Mouse (Mus musculus) MEL (cell line): Measurements from ENCODE around the gene Eva1a. TPM values are rescaled to one million over a fixed set of nuclear protein-coding genes. Genes with fewer than 3 reads are reported as not detected.

Experiments used
- DNase-seq: peaks from one replicate; pipeline ENCODE4 v3.0.0; 2011; ENCODE audit warnings: low read depth, low spot score
- H3K27ac ChIP-seq: 2 replicates; pipeline ENCODE4 v1.5.1; 2012; ENCODE audit warnings: low read depth, mild to moderate bottlenecking, control low read depth, low read length, moderate library complexity; ENCODE audit not compliant: control insufficient read depth
- H3K27me3 ChIP-seq, 2 experiments: fragments of 150-350 bp in 1 of 2; sonication (generic) in 1 of 2; 2 replicates each; pipeline ENCODE4 v1.6.1; 2012; ENCODE audit warnings: low read length in 2 of 2, mild to moderate bottlenecking in 2 of 2, improper control_type of control experiment in 1 of 2, moderate library complexity in 1 of 2; ENCODE audit not compliant: insufficient read depth in 2 of 2, control insufficient read depth in 1 of 2
- H3K36me3 ChIP-seq, 2 experiments: 2 replicates each; pipeline ENCODE4 v1.6.1; 2012 to 2014; ENCODE audit warnings: low read length in 2 of 2, improper control_type of control experiment in 1 of 2, inconsistent platforms in 1 of 2, mild to moderate bottlenecking in 1 of 2; ENCODE audit not compliant: insufficient read depth in 2 of 2, control insufficient read depth in 1 of 2
- H3K4me1 ChIP-seq, 2 experiments: fragments of 150-350 bp in 1 of 2; sonication (generic) in 1 of 2; 2 replicates each; pipeline ENCODE4 v1.6.1; 2012; ENCODE audit warnings: low read length in 2 of 2, improper control_type of control experiment in 1 of 2, mild to moderate bottlenecking in 1 of 2; ENCODE audit not compliant: insufficient read depth in 2 of 2, control insufficient read depth in 1 of 2
- H3K4me3 ChIP-seq, 2 experiments: fragments of 150-350 bp in 1 of 2; sonication (generic) in 1 of 2; 2 replicates each; pipeline ENCODE4 v1.5.1; 2012; ENCODE audit warnings: low read depth in 2 of 2, low read length in 2 of 2, mild to moderate bottlenecking in 2 of 2, moderate library complexity in 2 of 2, control low read depth in 1 of 2, improper control_type of control experiment in 1 of 2; ENCODE audit not compliant: control insufficient read depth in 1 of 2, insufficient read depth in 1 of 2
- H3K79me2 ChIP-seq: 2 replicates; pipeline ENCODE4 v1.6.1; 2012; ENCODE audit warnings: mild to moderate bottlenecking, low read length, moderate library complexity; ENCODE audit not compliant: control insufficient read depth, poor library complexity, insufficient read depth
- H3K9ac ChIP-seq: 2 replicates; pipeline ENCODE4 v1.6.1; 2012; ENCODE audit warnings: low read depth, mild to moderate bottlenecking, control low read depth, low read length, moderate library complexity; ENCODE audit not compliant: control insufficient read depth, poor library complexity, severe bottlenecking
- H3K9me3 ChIP-seq: fragments of 150-350 bp; sonication (generic); replicated peaks from 2 replicates; pipeline ENCODE4 v1.6.1; 2012; ENCODE audit warnings: mild to moderate bottlenecking, low read length, improper control_type of control experiment, moderate library complexity; ENCODE audit not compliant: insufficient read depth
- BHLHE40 ChIP-seq: IDR thresholded peaks from 2 replicates; pipeline ENCODE4 v1.6.1; 2012; ENCODE audit warnings: low read depth, mild to moderate bottlenecking, inconsistent platforms, low read length, improper control_type of control experiment, borderline replicate concordance
- ELF1 ChIP-seq: IDR thresholded peaks from 2 replicates; pipeline ENCODE4 v1.6.1; 2014; ENCODE audit warnings: low read depth, mild to moderate bottlenecking, inconsistent platforms, low read length, improper control_type of control experiment, moderate library complexity
- GATA1 ChIP-seq: IDR thresholded peaks from 2 replicates; pipeline ENCODE4 v1.6.1; 2011; ENCODE audit warnings: low read depth, low read length, improper control_type of control experiment
- HCFC1 ChIP-seq: IDR thresholded peaks from 2 replicates; pipeline ENCODE4 v1.6.1; 2012; ENCODE audit warnings: low read depth, mild to moderate bottlenecking, inconsistent platforms, low read length, improper control_type of control experiment, moderate library complexity
- KAT2A ChIP-seq: conservative IDR thresholded peaks from 2 replicates; pipeline ENCODE4 v1.6.1; 2012; ENCODE audit warnings: low read depth, low read length, improper control_type of control experiment, inconsistent platforms
- MAX ChIP-seq: IDR thresholded peaks from 2 replicates; pipeline ENCODE4 v1.6.1; 2011; ENCODE audit warnings: low read length, improper control_type of control experiment
- MAZ ChIP-seq: IDR thresholded peaks from 2 replicates; pipeline ENCODE4 v1.6.1; 2012; ENCODE audit warnings: low read depth, mild to moderate bottlenecking, inconsistent platforms, low read length, improper control_type of control experiment
- MXI1 ChIP-seq: IDR thresholded peaks from 2 replicates; pipeline ENCODE4 v1.6.1; 2011; ENCODE audit warnings: mild to moderate bottlenecking, low read depth, low read length, improper control_type of control experiment
- NELFE ChIP-seq: IDR thresholded peaks from 2 replicates; pipeline ENCODE4 v1.6.1; 2011; ENCODE audit warnings: low read depth, low read length, improper control_type of control experiment
- POLR2AphosphoS5 ChIP-seq: IDR thresholded peaks from 2 replicates; pipeline ENCODE4 v1.6.1; 2012; ENCODE audit warnings: low read depth, borderline replicate concordance, mild to moderate bottlenecking, inconsistent platforms, low read length, moderate library complexity, mixed read lengths
- RAD21 ChIP-seq: IDR thresholded peaks from 2 replicates; pipeline ENCODE4 v1.6.1; 2011; ENCODE audit warnings: mild to moderate bottlenecking, low read depth, low read length, improper control_type of control experiment
- SMC3 ChIP-seq: IDR thresholded peaks from 2 replicates; pipeline ENCODE4 v1.6.1; 2011; ENCODE audit warnings: low read depth, low read length, improper control_type of control experiment
- TAL1 ChIP-seq: IDR thresholded peaks from 2 replicates; pipeline ENCODE4 v1.6.1; 2012; ENCODE audit warnings: mild to moderate bottlenecking, inconsistent platforms, low read length, moderate library complexity, mixed read lengths
- TCF12 ChIP-seq: IDR thresholded peaks from 2 replicates; pipeline ENCODE4 v1.6.1; 2014; ENCODE audit warnings: low read depth, mild to moderate bottlenecking, inconsistent platforms, low read length, improper control_type of control experiment, moderate library complexity
- UBTF ChIP-seq: IDR thresholded peaks from 2 replicates; pipeline ENCODE4 v1.6.1; 2012; ENCODE audit warnings: low read depth, mild to moderate bottlenecking, inconsistent platforms, low read length, improper control_type of control experiment, moderate library complexity, borderline replicate concordance; ENCODE audit not compliant: insufficient read depth
- USF1 ChIP-seq: IDR thresholded peaks from 2 replicates; pipeline ENCODE4 v1.6.1; 2014; ENCODE audit warnings: low read depth, mild to moderate bottlenecking, inconsistent platforms, low read length, improper control_type of control experiment, moderate library complexity
- ZKSCAN1 ChIP-seq: IDR thresholded peaks from 2 replicates; pipeline ENCODE4 v1.6.1; 2012; ENCODE audit warnings: low read depth, mild to moderate bottlenecking, inconsistent platforms, low read length, improper control_type of control experiment, moderate library complexity
- ZNF384 ChIP-seq: IDR thresholded peaks from 2 replicates; pipeline ENCODE4 v1.6.1; 2012; ENCODE audit warnings: low read depth, mild to moderate bottlenecking, inconsistent platforms, low read length, improper control_type of control experiment
- polyA plus RNA-seq, 2 experiments: library from polyadenylated mRNA; stranded (reverse) in 1 of 2; unstranded in 1 of 2; fragments of >175 nt in 1 of 2; fragments of >200 nt in 1 of 2; gene quantifications; 2 replicates each; pipeline versions ENCODE4 v1.2.1 to v1.2.4; 2012; ENCODE audit warnings: low replicate concordance in 2 of 2, low read depth in 1 of 2; ENCODE audit not compliant: insufficient read length in 2 of 2, insufficient read depth in 1 of 2, missing spikeins in 1 of 2
- total RNA-seq: library from RNA; depleted of rRNA; stranded (reverse); fragments of 300-350 nt; gene quantifications from 2 replicates; pipeline ENCODE4 v1.2.3, GENCODE M21; 2012; rRNA removed

Gene Eva1a
- total and polyA plus RNA-seq, 3 experiments, result not detected

DNA sequence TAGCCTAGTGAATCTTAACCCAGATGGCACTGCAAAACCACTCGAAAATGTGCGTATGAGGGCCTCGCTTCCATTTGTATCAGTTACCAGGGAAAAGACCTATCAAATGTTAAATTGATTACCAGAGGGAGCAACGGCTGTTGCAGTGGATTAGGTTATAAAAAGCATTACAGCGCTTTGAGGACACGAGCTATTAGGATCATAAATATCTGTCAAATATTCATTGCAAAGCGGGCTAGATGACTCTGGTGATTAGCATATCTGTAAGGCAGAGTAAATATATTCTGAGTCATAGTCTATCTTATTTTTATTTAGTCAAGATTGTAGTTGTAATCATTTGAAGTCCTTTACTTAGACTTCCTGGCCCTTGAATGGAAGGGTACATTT is 92.7 kb downstream of the Eva1a start:
- Histone ChIP-seq H3K4me1 (no peaks in the 10 kb centered on the region), H3K9ac (no peak overlapping the region), H3K27me3 (no peaks in the 10 kb centered on the region), H3K36me3 (no peaks in the 10 kb centered on the region), H3K79me2 (no peaks in the 10 kb centered on the region), H3K4me3 (no peak overlapping the region), H3K27ac (no peak overlapping the region), H3K9me3 (no peaks in the 10 kb centered on the region)
- DNase-seq, result no peak
- TF ChIP-seq BHLHE40 (no peak), MXI1 (no peak), KAT2A (no peak), USF1 (no peak), ZKSCAN1 (no peak), SMC3 (no peak), ZNF384 (no peak), GATA1 (no peak), HCFC1 (no peak), RAD21 (no peak), NELFE (no peak), UBTF (no peak), TCF12 (no peak), MAX (no peak), TAL1 (no peak), ELF1 (no peak)

- DNase-seq, result no peak
- no peak for TF ChIP-seq ZKSCAN1
- no peak for TF ChIP-seq MAZ
- no peak for TF ChIP-seq POLR2AphosphoS5
- TF ChIP-seq SMC3, result no peak
Measured at GRCm38 (mm10) chr6:82135959-82136712, 95.3 kb downstream of the Eva1a start.

More at GRCm38 (mm10) chr6:82135959-82136712, 95.3 kb downstream of the Eva1a start:
- Histone ChIP-seq H3K4me1 (no peaks in the 10 kb centered on the region), H3K4me3 (no peak overlapping the region), H3K27me3 (no peaks in the 10 kb centered on the region), H3K79me2 (no peaks in the 10 kb centered on the region), H3K9ac (no peak overlapping the region), H3K27ac (no peak overlapping the region), H3K36me3 (no peaks in the 10 kb centered on the region), H3K9me3 (no peaks in the 10 kb centered on the region)

Other genes starting within 250 kb of the Eva1a start
- 8.3 and 9.8 TPM in 2 replicates for gene Gcfc2, start 117.4 kb upstream of the Eva1a start, total RNA-seq
- 10 to 100 TPM in 1 of 2 experiments, not detected in 1; 15.1 TPM for gene Gcfc2, start 117.4 kb upstream of the Eva1a start, polyA plus RNA-seq
- gene Mrpl19, start 75.1 kb upstream of the Eva1a start, total RNA-seq, result 36.6 and 39.3 TPM in 2 replicates
- gene Mrpl19, start 75.1 kb upstream of the Eva1a start, polyA plus RNA-seq, result 10 to 100 TPM in 1 of 2 experiments, not detected in 1; 89.0 TPM